Mouse (Mus musculus) myocyte (in vitro differentiated cells): Measurements from ENCODE around the gene Plekha4.

ENCODE experiments used
- CEBPB ChIP-seq: IDR thresholded peaks from 2 replicates; pipeline ENCODE4 v1.6.1; 2011; ENCODE audit warnings: mild to moderate bottlenecking, moderate library complexity; ENCODE audit not compliant: poor library complexity, insufficient read depth, severe bottlenecking
- E2F4 ChIP-seq: IDR thresholded peaks from one replicate; pipeline ENCODE4 v1.6.1; 2011; ENCODE audit warnings: mild to moderate bottlenecking, control low read depth, moderate library complexity; ENCODE audit not compliant: insufficient read depth
- MYOD1 ChIP-seq, 3 experiments: IDR thresholded peaks; one replicate each; pipeline ENCODE4 v1.6.1; 2011; ENCODE audit warnings: control low read depth in 2 of 3, low read depth in 2 of 3, mild to moderate bottlenecking in 2 of 3, moderate library complexity in 1 of 3; ENCODE audit not compliant: insufficient read length in 2 of 3, control insufficient read depth in 1 of 3
- POLR2A ChIP-seq: IDR thresholded peaks from one replicate; pipeline ENCODE4 v1.6.1; 2011; ENCODE audit warnings: low read depth, mild to moderate bottlenecking, control low read depth, moderate library complexity; ENCODE audit not compliant: insufficient read length
- SRF ChIP-seq: IDR thresholded peaks from one replicate; pipeline ENCODE4 v1.6.1; 2011; ENCODE audit warnings: low read depth; ENCODE audit not compliant: control insufficient read depth, insufficient read length
- TCF12 ChIP-seq: IDR thresholded peaks from one replicate; pipeline ENCODE4 v1.6.1; 2011; ENCODE audit warnings: mild to moderate bottlenecking, control low read depth; ENCODE audit not compliant: poor library complexity, insufficient read depth, severe bottlenecking

DNA sequence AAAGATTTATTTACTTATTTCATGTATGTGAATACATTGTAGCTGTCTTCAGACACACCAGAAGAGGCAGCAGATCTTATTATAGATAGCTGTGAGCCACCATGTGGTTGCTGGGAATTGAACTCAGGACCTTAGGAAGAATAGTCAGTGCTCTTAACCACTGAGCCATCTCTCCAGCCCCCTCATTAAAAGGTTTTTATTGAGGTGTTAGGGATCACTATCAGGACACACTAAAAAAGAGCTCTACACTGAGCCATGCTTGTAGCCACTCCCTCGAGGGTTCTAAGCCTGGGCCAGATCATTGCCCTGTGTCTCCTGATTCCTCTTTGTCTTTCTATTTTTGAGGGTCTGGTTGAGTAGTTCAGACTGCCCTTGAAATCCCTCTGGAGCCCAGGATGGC, 49.7 kb upstream of the Plekha4 start:
- TF ChIP-seq MYOD1 (IDR thresholded peaks at IDR 0.05; ENCODE audit: control insufficient read depth in 1 of 3, insufficient read length in 2 of 3, low read depth in 2 of 3) (no peak), POLR2A (no peak), E2F4 (no peak), TCF12 (no peak), CEBPB (no peak), SRF (no peak)
